Mouse (Mus musculus) forebrain, embryonic 11.5 days (tissue): ENCODE measurements around the gene Hcn2. TPM values are rescaled to one million over a fixed set of nuclear protein-coding genes. Genes with fewer than 3 reads are reported as not detected.

Experiments used
- ATAC-seq: fragments of 200-750 bp; cut with Nextera tagmentation; replicated peaks from 2 replicates; pipeline ENCODE4 v1.8.0; 2017; ENCODE audit warnings: moderate TSS enrichment; ENCODE audit not compliant: low FRiP score
- DNase-seq: peaks from one replicate; pipeline ENCODE4 v3.0.0-alpha.2; 2017; ENCODE audit warnings: low spot score
- H3K27ac ChIP-seq: fragments of 300-500 bp; sonication (generic); 2 replicates; pipeline ENCODE4 v1.5.1; 2014; ENCODE audit warnings: low read depth, low read length
- H3K27me3 ChIP-seq: fragments of 300-500 bp; sonication (generic); 2 replicates; pipeline ENCODE4 v1.6.1; 2014; ENCODE audit warnings: mild to moderate bottlenecking, low read length, mixed read lengths; ENCODE audit not compliant: control insufficient read depth, insufficient read depth
- H3K36me3 ChIP-seq: fragments of 300-500 bp; sonication (generic); 2 replicates; pipeline ENCODE4 v1.6.1; 2014; ENCODE audit warnings: mild to moderate bottlenecking, low read length, moderate library complexity, mixed read lengths; ENCODE audit not compliant: control insufficient read depth, insufficient read depth
- H3K4me1 ChIP-seq: fragments of 300-500 bp; sonication (generic); replicated peaks from 2 replicates; pipeline ENCODE4 v1.6.1; 2014; ENCODE audit warnings: low read length, mixed read lengths; ENCODE audit not compliant: control insufficient read depth, insufficient read depth
- H3K4me2 ChIP-seq: fragments of 300-500 bp; sonication (generic); 2 replicates; pipeline ENCODE4 v1.6.1; 2014; ENCODE audit warnings: low read depth, mild to moderate bottlenecking, low read length, moderate library complexity, mixed read lengths; ENCODE audit not compliant: severe bottlenecking
- H3K4me3 ChIP-seq: fragments of 300-500 bp; sonication (generic); 2 replicates; pipeline ENCODE4 v1.5.1; 2014; ENCODE audit warnings: low read depth, low read length
- H3K9ac ChIP-seq: fragments of 300-500 bp; sonication (generic); 2 replicates; pipeline ENCODE4 v1.6.1; 2014; ENCODE audit warnings: low read length
- H3K9me3 ChIP-seq: fragments of 300-500 bp; sonication (generic); 2 replicates; pipeline ENCODE4 v1.6.1; 2016; ENCODE audit warnings: low read length, mixed read lengths; ENCODE audit not compliant: control insufficient read depth
- WGBS: fragments of 180-500 bp; shearing (Covaris S2); extraction: QIAGEN DNeasy Blood & Tissue Kit; methylation state at CpG from one replicate; pipeline ENCODE4 v1.1.7; 2014; 5-methylcytosine and 5-hydroxymethylcytosine counted together
- polyA plus RNA-seq: library from polyadenylated mRNA; unstranded; fragments of >200 nt; fragmentation: Nextera tagmentation; extraction: Ambion mirVana; gene quantifications from 2 replicates; pipeline ENCODE4 v1.2.1, GENCODE M21; 2014

The Hcn2 gene
- polyA plus RNA-seq, 1 experiment from 2014 or later = 0.15 TPM

GRCm38 (mm10) chr10:79781956-79782355, 65.5 kb downstream of the Hcn2 start:
- H3K36me3 ChIP-seq = no peaks in the 10 kb centered on the region
- WGBS = 55% methylated on average over 5 of the region's 5 CpGs
- no peak overlapping the region for H3K4me2 ChIP-seq
- no peaks in the 10 kb centered on the region for H3K9me3 ChIP-seq
- H3K9ac ChIP-seq = no peak overlapping the region
- H3K4me1 ChIP-seq = peaks cover 14% of the 10 kb centered on the region
- ATAC-seq = no peak
- peaks cover 37% of the 10 kb centered on the region for H3K27me3 ChIP-seq
- H3K27ac ChIP-seq = no peak overlapping the region
- no peak for DNase-seq
- no peak overlapping the region for H3K4me3 ChIP-seq

GRCm38 (mm10) chr10:79783050-79783449, 66.6 kb downstream of the Hcn2 start:
- H3K4me1 ChIP-seq = peaks cover 9% of the 10 kb centered on the region
- no peak overlapping the region for H3K27ac ChIP-seq
- H3K36me3 ChIP-seq = no peaks in the 10 kb centered on the region
- H3K4me2 ChIP-seq = no peak overlapping the region
- peaks cover 26% of the 10 kb centered on the region for H3K27me3 ChIP-seq
- H3K9ac ChIP-seq = no peak overlapping the region
- no peak overlapping the region for H3K4me3 ChIP-seq
- 64% methylated on average over 7 of the region's 7 CpGs for WGBS
- ATAC-seq (no peak), DNase-seq (no peak)
- H3K9me3 ChIP-seq = no peaks in the 10 kb centered on the region

DNA sequence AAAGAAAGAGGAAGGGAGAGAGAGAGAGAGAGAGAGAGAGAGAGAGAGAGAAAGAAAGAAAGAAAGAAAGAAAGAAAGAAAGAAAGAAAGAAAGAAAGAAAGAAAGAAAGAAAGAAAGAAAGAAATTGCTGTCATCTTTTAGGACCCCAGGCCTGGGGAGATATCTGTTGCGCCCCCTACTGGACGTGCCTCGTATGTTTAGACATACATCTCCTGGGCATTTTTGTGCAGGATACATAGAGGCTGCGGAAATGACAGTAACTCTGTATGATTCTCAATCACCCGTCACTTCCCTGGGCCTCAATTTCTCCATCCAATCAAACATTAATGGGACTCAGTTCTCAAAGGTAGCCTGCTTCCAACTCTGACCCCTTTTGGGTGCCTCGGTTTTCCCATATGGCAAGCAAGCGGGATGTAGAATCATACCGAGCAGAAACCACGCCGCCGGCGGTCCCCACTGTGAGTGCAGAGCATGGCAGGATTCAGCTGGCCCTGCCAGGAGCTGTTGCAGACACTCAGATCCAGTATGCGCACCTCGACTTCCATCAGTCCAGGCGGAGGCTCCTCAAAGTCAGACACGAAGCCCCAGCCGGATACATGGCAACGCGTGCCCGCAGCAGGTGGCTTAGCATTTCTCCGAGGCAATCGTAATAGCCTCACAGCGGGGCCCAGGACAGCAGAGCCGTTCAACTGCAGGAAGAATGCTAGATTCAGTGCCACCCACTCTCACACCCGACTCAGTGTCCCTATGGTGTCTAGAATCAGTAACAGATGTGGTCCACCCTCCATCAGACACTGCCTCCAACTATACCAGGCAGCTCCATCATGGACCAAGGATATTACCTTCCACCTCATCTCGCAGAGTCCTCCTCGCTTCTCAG, 67.7 kb downstream of the Hcn2 start:
- no peak overlapping the region for H3K4me3 ChIP-seq
- 41% methylated on average over 27 of the region's 27 CpGs for WGBS
- ATAC-seq = no peak
- no peaks in the 10 kb centered on the region for H3K9me3 ChIP-seq
- no peak overlapping the region for H3K9ac ChIP-seq
- H3K36me3 ChIP-seq = no peaks in the 10 kb centered on the region
- H3K4me2 ChIP-seq = no peak overlapping the region
- DNase-seq = peak; percentile 77
- no peak overlapping the region for H3K27ac ChIP-seq
- peaks cover 7% of the 10 kb centered on the region for H3K4me1 ChIP-seq
- H3K27me3 ChIP-seq = peaks cover 15% of the 10 kb centered on the region

Other genes starting within 250 kb of the Hcn2 start
- not detected in 2 replicates for gene Vmn2r83, start 247.9 kb upstream of the Hcn2 start, polyA plus RNA-seq
- 14.2 and 15.6 TPM in 2 replicates for gene Plpp2, start 182.8 kb upstream of the Hcn2 start, polyA plus RNA-seq
- gene Mier2, start 161.4 kb upstream of the Hcn2 start, polyA plus RNA-seq = 64.4 and 67.7 TPM in 2 replicates
- gene Theg, start 129.3 kb upstream of the Hcn2 start, polyA plus RNA-seq = not detected in 2 replicates
- 0.04 and 0.09 TPM in 2 replicates for gene C2cd4c, start 102.6 kb upstream of the Hcn2 start, polyA plus RNA-seq
- gene Shc2, start 78.7 kb upstream of the Hcn2 start, polyA plus RNA-seq = 9.4 and 9.9 TPM in 2 replicates
- not detected in 2 replicates for gene Odf3l2, start 70.9 kb upstream of the Hcn2 start, polyA plus RNA-seq
- 0.59 and 0.83 TPM in 2 replicates for gene Madcam1, start 52.1 kb upstream of the Hcn2 start, polyA plus RNA-seq
- 59.7 and 65.2 TPM in 2 replicates for gene Tpgs1, start 47.3 kb upstream of the Hcn2 start, polyA plus RNA-seq
- gene Cdc34, start 34.4 kb upstream of the Hcn2 start, polyA plus RNA-seq = 180 and 185 TPM in 2 replicates
- 0.81 and 0.92 TPM in 2 replicates for gene Gzmm, start 27.6 kb upstream of the Hcn2 start, polyA plus RNA-seq
- 551 and 582 TPM in 2 replicates for gene Bsg, start 12.1 kb upstream of the Hcn2 start, polyA plus RNA-seq
- 41.1 and 44.8 TPM in 2 replicates for gene Polrmt, start 29.9 kb downstream of the Hcn2 start, polyA plus RNA-seq
- gene Fgf22, start 38.4 kb downstream of the Hcn2 start, polyA plus RNA-seq = 0.36 and 0.40 TPM in 2 replicates
- 118 TPM in 2 replicates for gene Rnf126, start 50.3 kb downstream of the Hcn2 start, polyA plus RNA-seq
- gene Fstl3, start 60.6 kb downstream of the Hcn2 start, polyA plus RNA-seq = 0.41 and 1.0 TPM in 2 replicates
- not detected in 2 replicates for gene Prss57, start 74.3 kb downstream of the Hcn2 start, polyA plus RNA-seq
- 140 and 157 TPM in 2 replicates for gene Palm, start 76.9 kb downstream of the Hcn2 start, polyA plus RNA-seq
- 0.39 and 0.99 TPM in 2 replicates for gene Misp, start 104.4 kb downstream of the Hcn2 start, polyA plus RNA-seq
- 261 and 295 TPM in 2 replicates for gene Ptbp1, start 137.8 kb downstream of the Hcn2 start, polyA plus RNA-seq
- 13.0 and 13.3 TPM in 2 replicates for gene Prtn3, start 157.8 kb downstream of the Hcn2 start, polyA plus RNA-seq
- 131 and 146 TPM in 2 replicates for gene Plppr3, start 158.0 kb downstream of the Hcn2 start, polyA plus RNA-seq
- gene Elane, start 169.6 kb downstream of the Hcn2 start, polyA plus RNA-seq = not detected in 2 replicates
- gene Cfd, start 174.2 kb downstream of the Hcn2 start, polyA plus RNA-seq = not detected in 2 replicates
- 60.4 and 60.6 TPM in 2 replicates for gene Med16, start 192.3 kb downstream of the Hcn2 start, polyA plus RNA-seq
- 3.3 and 14.8 TPM in 2 replicates for gene Gm26602, start 194.2 kb downstream of the Hcn2 start, polyA plus RNA-seq
- gene Kiss1r, start 200.3 kb downstream of the Hcn2 start, polyA plus RNA-seq = 0.55 and 1.0 TPM in 2 replicates
- gene R3hdm4, start 204.6 kb downstream of the Hcn2 start, polyA plus RNA-seq = 135 and 145 TPM in 2 replicates
- 5.4 and 6.6 TPM in 2 replicates for gene Arid3a, start 210.4 kb downstream of the Hcn2 start, polyA plus RNA-seq
- 111 and 112 TPM in 2 replicates for gene Wdr18, start 243.5 kb downstream of the Hcn2 start, polyA plus RNA-seq